ENCODE assay signal across 19 mouse cellular contexts in the genomic region with DNA sequence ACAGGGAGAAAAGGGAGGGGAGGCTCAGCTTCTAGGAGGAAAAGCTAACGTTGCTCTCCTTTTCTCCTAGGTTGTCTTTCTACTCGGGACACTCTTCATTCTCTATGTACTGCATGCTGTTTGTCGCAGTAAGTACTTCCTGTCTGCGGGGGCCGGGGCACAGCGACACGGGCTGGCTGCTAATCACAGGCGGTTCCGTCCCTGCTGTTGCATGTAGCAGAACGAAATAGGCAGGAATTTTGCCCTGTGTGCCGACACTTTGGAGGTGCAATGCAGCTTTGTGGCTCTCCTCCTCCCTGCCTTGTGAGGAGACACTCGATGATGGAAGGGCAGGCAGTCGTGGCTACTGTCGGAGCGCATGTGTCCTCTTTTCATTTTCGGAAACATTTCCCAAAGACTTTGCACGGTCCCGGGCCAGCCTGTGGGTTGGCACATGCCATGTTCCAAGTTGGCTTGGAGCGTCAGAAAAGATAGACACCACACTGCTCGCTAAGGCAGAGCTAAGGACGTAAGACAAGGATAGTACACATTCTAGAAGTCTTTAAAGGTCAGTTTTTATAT.
"Had no signal": no experiment of that assay in that cellular context is flagged by ENCODE, and none has a peak within 500 bp of the region (broad histone marks: within the 10 kb centered on the region; RNA-seq: fewer than 3 reads in every experiment).

No protein-coding gene starts in this region.

- H3K27ac ChIP-seq: lung, embryonic 15.5 days; midbrain, embryonic 10.5 days; neural tube, embryonic 13.5 days; neural tube, embryonic 15.5 days had no signal

- H3K9me3 ChIP-seq: lung, embryonic 15.5 days; midbrain, embryonic 10.5 days; neural tube, embryonic 13.5 days; neural tube, embryonic 15.5 days had no signal

- H3K4me3 ChIP-seq: lung, embryonic 15.5 days; midbrain, embryonic 10.5 days; myocyte; neural tube, embryonic 13.5 days; neural tube, embryonic 15.5 days had no signal

- DNase-seq: liver, postnatal 0 days; lung, adult 2 months; lung, postnatal 4 days; midbrain, embryonic 14.5 days; retina, postnatal 1 day; right cerebral cortex, adult 18-20 months; right cerebral cortex, postnatal 25 days; right cerebral cortex, postnatal 4 days; spleen, adult 18-20 months; thymus, adult 18-20 months; thymus, postnatal 14 days; thymus, postnatal 36 days had no signal

- H3K4me1 ChIP-seq: midbrain, embryonic 10.5 days; neural tube, embryonic 13.5 days; neural tube, embryonic 15.5 days had no signal

- H3K4me2 ChIP-seq: lung, embryonic 15.5 days; neural tube, embryonic 13.5 days; neural tube, embryonic 15.5 days had no signal

- ATAC-seq: liver, postnatal 0 days; lung, postnatal 0 days; midbrain, embryonic 16.5 days had no signal

- H3K27me3 ChIP-seq: lung, embryonic 15.5 days; neural tube, embryonic 13.5 days; neural tube, embryonic 15.5 days had no signal

- H3K9ac ChIP-seq: liver, postnatal 0 days; lung, embryonic 15.5 days; neural tube, embryonic 13.5 days; neural tube, embryonic 15.5 days had no signal
